Mouse (Mus musculus): ENCODE results near the gene Cacna1d. TPM values are rescaled to one million over a fixed set of nuclear protein-coding genes. Genes with fewer than 3 reads are reported as not detected.
A peak's percentile ranks its signal among the peaks of the same experiment; 100 is the strongest.

Cacna1d gene
- polyA plus RNA-seq, 1 experiment from 2014 or later: 0.36 TPM

DNA sequence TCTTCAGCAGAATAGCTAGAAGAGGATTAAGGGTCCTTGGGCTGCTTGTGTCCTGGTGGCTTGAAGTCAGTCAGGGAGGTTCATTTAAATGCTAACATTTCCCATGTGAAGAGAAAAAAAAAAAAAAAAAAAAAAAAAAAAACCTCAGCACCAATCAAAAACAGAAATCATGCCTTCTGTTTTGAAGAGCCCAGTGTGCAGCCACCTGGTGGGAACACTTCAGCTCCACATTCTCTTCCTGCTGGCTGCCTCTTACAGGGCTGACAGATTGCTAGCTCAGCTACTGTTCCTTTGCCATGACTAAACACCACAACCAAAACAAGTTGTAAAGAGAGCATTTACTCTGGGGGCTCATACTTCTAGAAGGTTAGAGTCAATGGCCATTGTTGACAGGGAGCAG lies 283.1 kb downstream of the Cacna1d start:
- DNase-seq: no peak
- TF ChIP-seq EP300 (IDR thresholded peaks at IDR 0.05; ENCODE audit: low read depth) (no peak), CTCF (IDR thresholded peaks at IDR 0.05; ENCODE audit: low read depth) (no peak)
- ATAC-seq: no peak

DNA sequence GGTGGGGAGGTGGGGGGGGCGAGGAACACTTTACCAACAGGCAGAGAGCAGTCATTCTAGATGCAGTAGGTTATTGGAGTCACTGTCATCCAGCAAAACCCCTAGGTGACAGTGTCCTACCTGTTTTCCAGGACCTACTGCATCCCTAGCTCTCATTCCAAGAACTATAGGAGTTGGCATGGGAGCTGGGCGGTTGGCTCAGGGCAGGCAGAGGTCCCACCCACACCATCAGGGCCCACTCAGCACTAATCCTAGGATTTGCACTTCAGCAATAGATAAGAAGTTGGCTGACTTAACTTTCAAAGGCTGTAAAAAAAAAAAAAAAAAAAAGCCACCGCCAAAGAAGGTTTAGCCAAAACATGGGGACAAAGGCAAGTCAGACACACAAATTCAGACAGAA lies 285.4 kb downstream of the Cacna1d start:
- no peak overlapping the region for H3K4me2 ChIP-seq (ENCODE audit: low read depth, low read length)
- no peaks in the 10 kb centered on the region for H3K9me3 ChIP-seq (ENCODE audit: low read length)
- no peaks in the 10 kb centered on the region for H3K27me3 ChIP-seq (ENCODE audit: insufficient read depth, low read length)
- TF ChIP-seq EP300 (IDR thresholded peaks at IDR 0.05; ENCODE audit: low read depth): no peak
- no peak for TF ChIP-seq CTCF (IDR thresholded peaks at IDR 0.05; ENCODE audit: low read depth)
- WGBS (ENCODE audit: insufficient replicate concordance): 67% methylated on average over 3 of the region's 3 CpGs
- no peaks in the 10 kb centered on the region for H3K36me3 ChIP-seq (replicated peaks; ENCODE audit: insufficient read depth, low read length)
- H3K9ac ChIP-seq (replicated peaks): no peak overlapping the region
- DNase-seq: no peak
- no peak overlapping the region for H3K27ac ChIP-seq (ENCODE audit: low read depth)
- no peak for ATAC-seq
- no peaks in the 10 kb centered on the region for H3K4me1 ChIP-seq (ENCODE audit: insufficient read depth)
- no peak overlapping the region for H3K4me3 ChIP-seq (ENCODE audit: low read depth, low read length)

More for the DNA sequence above, 283.1 kb downstream of the Cacna1d start:
- no peak overlapping the region for H3K9ac ChIP-seq (replicated peaks)
- no peak overlapping the region for H3K27ac ChIP-seq (ENCODE audit: low read depth)
- H3K36me3 ChIP-seq (replicated peaks; ENCODE audit: insufficient read depth, low read length): no peaks in the 10 kb centered on the region
- no peaks in the 10 kb centered on the region for H3K9me3 ChIP-seq (ENCODE audit: low read length)
- H3K27me3 ChIP-seq (ENCODE audit: insufficient read depth, low read length): no peaks in the 10 kb centered on the region
- H3K4me2 ChIP-seq (ENCODE audit: low read depth, low read length): no peak overlapping the region
- no peaks in the 10 kb centered on the region for H3K4me1 ChIP-seq (ENCODE audit: insufficient read depth)
- H3K4me3 ChIP-seq (ENCODE audit: low read depth, low read length): no peak overlapping the region

DNA sequence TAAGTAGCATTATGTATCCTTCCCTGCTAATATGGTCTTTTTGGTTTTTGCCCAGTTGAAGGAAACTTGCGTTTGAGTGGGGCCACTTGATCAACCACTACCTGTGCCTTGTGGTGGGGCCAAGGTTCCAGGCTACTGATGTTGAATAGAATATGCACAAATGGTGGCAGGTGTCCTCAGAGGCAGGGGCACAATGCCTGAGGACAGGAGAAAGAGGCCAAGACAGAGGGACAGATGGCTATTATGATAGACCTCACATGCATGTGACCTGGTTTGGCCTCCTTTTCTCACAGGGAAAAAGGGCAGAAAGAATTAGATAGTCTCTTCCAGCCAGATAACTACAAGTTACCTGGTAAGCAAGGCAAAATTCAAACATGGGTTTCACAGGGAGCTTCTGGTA lies 286.7 kb downstream of the Cacna1d start:
- Histone ChIP-seq H3K4me2 (ENCODE audit: low read depth, low read length) (no peak overlapping the region), H3K9me3 (ENCODE audit: low read length) (no peaks in the 10 kb centered on the region), H3K36me3 (replicated peaks; ENCODE audit: insufficient read depth, low read length) (no peaks in the 10 kb centered on the region), H3K9ac (replicated peaks) (no peak overlapping the region), H3K4me3 (ENCODE audit: low read depth, low read length) (no peak overlapping the region), H3K4me1 (ENCODE audit: insufficient read depth) (no peaks in the 10 kb centered on the region), H3K27me3 (ENCODE audit: insufficient read depth, low read length) (no peaks in the 10 kb centered on the region), H3K27ac (ENCODE audit: low read depth) (no peak overlapping the region)
- ATAC-seq (no peak), DNase-seq (no peak)
- TF ChIP-seq EP300 (IDR thresholded peaks at IDR 0.05; ENCODE audit: low read depth) (no peak), CTCF (IDR thresholded peaks at IDR 0.05; ENCODE audit: low read depth) (no peak)
- 77% methylated on average over 1 of the region's 1 CpGs for WGBS (ENCODE audit: insufficient replicate concordance)

DNA sequence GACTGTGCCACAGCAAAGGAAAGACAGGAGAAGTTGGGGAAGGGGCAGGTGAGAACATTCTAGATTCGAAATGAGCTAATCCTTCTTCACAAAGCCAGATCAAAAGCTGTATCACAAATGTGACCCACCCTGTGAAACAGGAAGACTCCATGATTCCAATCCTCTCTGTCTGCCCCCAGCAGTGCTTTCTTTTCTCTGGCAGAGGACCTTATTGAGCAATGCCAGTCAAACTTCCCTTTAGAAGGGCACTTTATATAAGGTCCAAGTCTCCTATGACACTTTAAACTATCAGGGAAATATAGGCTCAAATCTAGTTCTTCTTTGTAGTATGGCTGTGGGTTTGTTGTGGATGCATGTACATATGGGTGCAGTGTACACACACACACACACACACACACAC lies 290.9 kb downstream of the Cacna1d start:
- WGBS (ENCODE audit: insufficient replicate concordance): 68% methylated on average over 1 of the region's 1 CpGs
- Histone ChIP-seq H3K4me3 (ENCODE audit: low read depth, low read length) (no peak overlapping the region), H3K4me2 (ENCODE audit: low read depth, low read length) (no peak overlapping the region), H3K27me3 (ENCODE audit: insufficient read depth, low read length) (no peaks in the 10 kb centered on the region), H3K36me3 (replicated peaks; ENCODE audit: insufficient read depth, low read length) (no peaks in the 10 kb centered on the region), H3K27ac (ENCODE audit: low read depth) (no peak overlapping the region), H3K9me3 (ENCODE audit: low read length) (no peaks in the 10 kb centered on the region), H3K4me1 (ENCODE audit: insufficient read depth) (0 out of 2 replicates have a peak, but pooled peaks cover 2% of the 10 kb centered on the region), H3K9ac (replicated peaks) (no peak overlapping the region)
- DNase-seq: no peak
- ATAC-seq: no peak
- no peak for TF ChIP-seq CTCF (IDR thresholded peaks at IDR 0.05; ENCODE audit: low read depth)
- TF ChIP-seq EP300 (IDR thresholded peaks at IDR 0.05; ENCODE audit: low read depth): no peak

DNA sequence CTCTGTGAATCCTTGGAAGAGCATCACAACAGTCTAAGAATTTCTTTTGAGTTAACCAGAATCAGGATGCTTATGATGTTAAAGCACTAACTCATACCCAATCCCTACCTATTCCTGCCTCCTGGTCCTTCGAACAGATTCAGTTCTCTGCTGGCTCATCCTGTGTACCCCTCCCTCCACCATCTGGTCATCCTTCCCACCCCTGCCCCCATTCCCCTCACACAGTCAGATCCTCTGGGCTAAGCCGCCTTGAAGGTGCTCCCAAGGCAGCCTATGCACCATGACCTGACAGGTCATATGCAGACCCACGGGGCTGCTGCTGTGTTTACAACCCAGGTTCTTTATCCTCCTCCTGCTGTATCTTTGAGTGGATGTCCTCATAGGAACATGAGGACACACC lies 292.4 kb downstream of the Cacna1d start:
- no peak for ATAC-seq
- Histone ChIP-seq H3K36me3 (replicated peaks; ENCODE audit: insufficient read depth, low read length) (no peaks in the 10 kb centered on the region), H3K27me3 (ENCODE audit: insufficient read depth, low read length) (no peaks in the 10 kb centered on the region), H3K4me2 (ENCODE audit: low read depth, low read length) (no peak overlapping the region), H3K9me3 (ENCODE audit: low read length) (no peaks in the 10 kb centered on the region), H3K4me1 (ENCODE audit: insufficient read depth) (0 out of 2 replicates have a peak, but pooled peaks cover 2% of the 10 kb centered on the region), H3K27ac (ENCODE audit: low read depth) (no peak overlapping the region), H3K9ac (replicated peaks) (no peak overlapping the region), H3K4me3 (ENCODE audit: low read depth, low read length) (no peak overlapping the region)
- peak; percentile 5 for DNase-seq
- 69% methylated on average over 3 of the region's 3 CpGs for WGBS (ENCODE audit: insufficient replicate concordance)
- TF ChIP-seq EP300 (IDR thresholded peaks at IDR 0.05; ENCODE audit: low read depth) (no peak), CTCF (IDR thresholded peaks at IDR 0.05; ENCODE audit: low read depth) (no peak)

DNA sequence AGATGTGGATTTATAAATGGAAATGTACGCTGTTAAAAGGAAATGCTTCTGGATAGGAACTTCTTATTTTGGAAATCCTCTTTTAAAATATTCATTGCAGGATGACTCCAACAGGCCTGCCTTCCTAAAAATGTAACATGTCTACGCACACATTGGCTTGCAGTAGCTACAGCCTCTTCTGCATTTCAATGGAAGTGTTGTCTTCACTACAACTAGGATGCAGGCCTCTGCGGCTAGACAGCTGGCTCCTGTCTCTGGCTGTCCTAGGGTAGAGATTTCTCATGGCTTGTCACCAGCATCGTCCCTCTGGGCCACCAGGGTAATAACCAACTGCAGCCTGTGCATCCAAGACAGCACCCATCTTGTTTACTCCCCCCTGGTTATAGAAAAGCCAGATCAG lies 293.1 kb downstream of the Cacna1d start:
- DNase-seq: no peak
- Histone ChIP-seq H3K4me2 (ENCODE audit: low read depth, low read length) (no peak overlapping the region), H3K27me3 (ENCODE audit: insufficient read depth, low read length) (no peaks in the 10 kb centered on the region), H3K4me3 (ENCODE audit: low read depth, low read length) (no peak overlapping the region), H3K9me3 (ENCODE audit: low read length) (no peaks in the 10 kb centered on the region), H3K4me1 (ENCODE audit: insufficient read depth) (0 out of 2 replicates have a peak, but pooled peaks cover 2% of the 10 kb centered on the region), H3K36me3 (replicated peaks; ENCODE audit: insufficient read depth, low read length) (no peaks in the 10 kb centered on the region), H3K9ac (replicated peaks) (no peak overlapping the region), H3K27ac (ENCODE audit: low read depth) (no peak overlapping the region)
- ATAC-seq: no peak
- 75% methylated on average over 4 of the region's 4 CpGs for WGBS (ENCODE audit: insufficient replicate concordance)
- TF ChIP-seq EP300 (IDR thresholded peaks at IDR 0.05; ENCODE audit: low read depth) (no peak), CTCF (IDR thresholded peaks at IDR 0.05; ENCODE audit: low read depth) (no peak)

DNA sequence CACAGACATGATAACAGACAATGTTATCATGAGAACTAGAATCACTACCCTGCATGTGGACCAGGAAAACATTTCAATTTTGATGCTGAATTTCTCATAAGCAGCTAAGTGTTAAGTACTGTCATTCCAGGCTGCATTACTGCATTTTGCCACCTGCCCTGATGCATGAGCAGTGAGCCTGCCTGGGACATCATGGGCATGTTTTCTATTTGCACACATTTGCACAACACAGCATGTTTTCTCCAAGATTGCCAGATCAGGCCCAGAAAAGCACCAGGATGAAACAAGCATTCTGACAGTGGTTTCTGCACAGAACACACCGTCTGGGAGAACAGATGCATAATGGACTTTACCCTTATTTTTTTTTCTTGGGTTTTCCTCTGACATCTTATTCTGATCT lies 294.3 kb downstream of the Cacna1d start:
- no peak overlapping the region for H3K9ac ChIP-seq (replicated peaks)
- H3K4me2 ChIP-seq (ENCODE audit: low read depth, low read length): no peak overlapping the region
- no peak overlapping the region for H3K27ac ChIP-seq (ENCODE audit: low read depth)
- H3K4me3 ChIP-seq (ENCODE audit: low read depth, low read length): no peak overlapping the region
- 0 out of 2 replicates have a peak, but pooled peaks cover 2% of the 10 kb centered on the region for H3K4me1 ChIP-seq (ENCODE audit: insufficient read depth)
- ATAC-seq: no peak
- 71% methylated on average over 1 of the region's 1 CpGs for WGBS (ENCODE audit: insufficient replicate concordance)
- TF ChIP-seq EP300 (IDR thresholded peaks at IDR 0.05; ENCODE audit: low read depth) (no peak), CTCF (IDR thresholded peaks at IDR 0.05; ENCODE audit: low read depth) (no peak)
- no peaks in the 10 kb centered on the region for H3K36me3 ChIP-seq (replicated peaks; ENCODE audit: insufficient read depth, low read length)
- peak; percentile 8 for DNase-seq
- no peaks in the 10 kb centered on the region for H3K9me3 ChIP-seq (ENCODE audit: low read length)
- no peaks in the 10 kb centered on the region for H3K27me3 ChIP-seq (ENCODE audit: insufficient read depth, low read length)

Measured in liver, postnatal 0 days (tissue).